Mouse (Mus musculus) gonadal fat pad, adult 2 months (tissue): ENCODE measurements around the gene Rnf157. TPM values are rescaled to one million over a fixed set of nuclear protein-coding genes. Genes with fewer than 3 reads are reported as not detected.
A peak's percentile ranks its signal among the peaks of the same experiment; 100 is the strongest.

Experiments
- DNase-seq: peaks from one replicate; pipeline ENCODE4 v3.0.0-alpha.2; 2012; ENCODE audit warnings: low read depth
- polyA plus RNA-seq: library from polyadenylated mRNA; depleted of rRNA; stranded (reverse); fragments of >200 nt; gene quantifications from 2 replicates; pipeline ENCODE4 v1.2.3, GENCODE M21; 2012

Rnf157 gene
- polyA plus RNA-seq, 1 experiment: 12.5 TPM

DNA sequence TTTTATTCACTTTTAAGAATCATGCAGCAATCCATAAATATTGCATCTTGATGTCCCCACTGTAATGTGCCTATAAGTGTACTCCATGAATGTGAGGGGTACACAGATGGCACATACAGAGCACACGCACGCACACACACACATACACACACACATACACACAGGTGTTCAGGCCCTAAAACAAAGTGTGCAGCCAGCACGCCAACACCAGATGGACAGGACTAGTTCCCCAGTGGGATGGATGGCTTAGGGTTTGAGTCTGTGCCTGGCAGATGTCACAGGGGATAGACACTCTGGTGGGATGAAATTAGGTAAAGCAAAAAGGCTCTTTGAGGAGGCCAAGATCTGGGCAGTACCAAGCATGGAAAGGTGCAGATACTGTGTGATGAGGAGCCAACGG, 76.4 kb downstream of the Rnf157 start:
- no peak for DNase-seq

DNA sequence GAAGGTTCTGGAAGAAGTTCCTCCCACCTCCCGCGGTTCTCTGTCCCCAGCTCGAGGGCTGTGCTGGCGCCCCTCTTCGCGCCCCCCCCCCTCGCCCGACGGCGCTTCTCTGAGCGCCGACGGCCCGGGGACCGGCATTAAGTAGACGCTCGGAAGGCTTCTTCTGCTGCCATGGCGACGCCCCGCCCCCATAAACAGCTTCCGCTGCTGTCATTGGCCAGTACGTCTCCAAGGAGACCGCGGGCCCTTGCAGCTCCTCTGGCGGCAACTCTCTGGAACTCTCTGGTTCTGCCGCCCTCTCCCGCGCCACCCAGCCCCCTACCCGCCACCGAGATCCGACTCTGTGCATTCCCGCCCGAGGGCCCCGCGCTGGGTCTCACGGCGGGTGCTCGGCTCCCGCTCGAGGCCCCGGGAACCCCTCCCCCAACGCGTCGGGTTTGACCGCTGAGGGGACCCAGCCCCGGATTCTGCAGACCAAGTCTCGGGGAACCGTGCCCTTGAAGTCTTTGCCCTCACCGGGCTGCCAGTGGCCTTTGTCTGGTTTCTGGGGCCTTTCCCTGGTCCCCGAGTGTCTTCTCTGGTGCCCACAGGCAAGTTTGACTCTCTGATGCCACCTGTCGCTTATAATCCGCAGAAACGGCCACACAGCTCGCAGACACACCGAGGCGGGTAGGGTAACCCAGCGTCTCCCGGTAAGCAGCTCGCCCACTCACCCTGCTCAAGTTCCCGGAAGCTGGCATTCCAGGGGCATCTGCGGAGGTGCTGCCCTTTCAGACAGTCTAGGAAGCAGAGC, 77.4 kb downstream of the Rnf157 start, which contains the start of gene Foxj1:
Gene Foxj1 (minus strand): TSS at position 156 of the 793 bp plus-strand sequence.
- no peak for DNase-seq

DNA sequence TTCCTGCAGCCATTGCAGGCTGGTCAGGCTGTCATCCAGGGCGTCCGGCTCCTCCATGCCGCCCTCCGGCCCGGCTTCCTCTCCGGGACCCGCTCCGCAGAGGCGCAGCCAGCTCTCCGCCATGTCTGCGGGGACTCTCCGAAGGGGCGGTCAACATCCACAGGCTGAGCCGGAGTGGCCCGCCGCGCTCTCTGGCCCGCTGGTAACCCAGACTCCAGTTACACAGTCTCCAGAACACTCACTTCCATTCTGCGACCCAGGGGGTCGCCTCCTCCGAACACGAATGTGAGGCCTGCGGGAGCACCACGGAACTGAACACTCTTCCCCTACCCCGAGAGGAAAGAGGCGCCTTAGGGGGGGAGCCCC, 78.4 kb downstream of the Rnf157 start:
- no peak for DNase-seq

DNA sequence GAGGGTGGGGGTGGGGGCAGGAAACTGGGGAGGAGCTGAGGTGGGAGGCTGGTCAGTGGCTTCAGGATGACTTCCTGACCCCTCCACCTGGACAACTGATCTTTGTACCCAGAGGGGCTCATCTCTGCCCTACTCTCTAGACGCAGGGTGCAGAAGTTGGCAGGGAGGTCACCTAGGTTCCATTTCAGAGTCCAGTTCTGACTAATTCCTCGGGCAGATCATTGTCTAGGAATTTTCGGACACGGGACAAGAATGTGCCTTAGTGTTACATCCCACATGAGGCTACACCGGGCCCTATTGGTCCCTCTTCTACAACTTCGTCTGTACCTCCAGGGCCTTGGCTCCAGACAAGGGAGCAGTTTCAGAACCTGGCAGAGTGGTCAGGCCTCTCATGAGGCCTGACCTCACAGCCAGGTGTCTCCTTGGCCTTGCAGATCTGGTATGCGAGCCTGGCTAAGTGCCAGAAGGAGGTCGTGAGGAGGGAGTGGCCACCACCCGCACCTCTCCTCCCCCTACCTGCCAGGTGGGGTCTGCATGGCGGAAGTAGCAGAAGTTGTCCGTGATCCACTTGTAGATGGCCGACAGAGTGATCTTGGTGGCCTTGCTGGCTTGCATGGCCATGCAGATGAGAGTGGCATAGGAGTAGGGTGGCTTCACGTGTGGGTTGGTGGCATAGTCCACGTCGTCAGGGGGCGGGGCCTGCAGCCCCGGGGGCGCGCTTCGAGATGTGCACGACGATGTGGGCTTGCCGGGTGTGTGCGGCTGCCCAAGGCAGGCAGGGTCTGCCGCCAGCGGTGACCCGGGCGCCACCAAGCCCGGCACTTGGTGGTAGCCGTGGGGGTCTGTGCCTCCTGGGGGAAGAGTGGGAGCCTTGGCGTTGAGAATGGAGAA, 79.1 kb downstream of the Rnf157 start:
- DNase-seq: no peak

DNA sequence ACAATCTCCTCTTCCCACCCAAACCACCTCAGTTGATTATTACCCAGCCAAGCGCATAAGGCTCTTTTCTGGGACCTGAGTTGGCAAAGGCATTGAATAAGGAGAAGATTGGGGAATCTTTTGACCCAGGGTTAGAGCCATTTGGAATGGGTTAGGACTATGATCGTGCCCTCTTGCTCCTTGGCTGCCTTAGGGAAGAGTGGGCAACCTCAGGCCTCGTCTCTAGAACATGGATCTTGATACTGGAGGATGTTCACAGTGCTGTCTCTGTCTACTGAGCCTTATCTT, 79.9 kb downstream of the Rnf157 start:
- no peak for DNase-seq

DNA sequence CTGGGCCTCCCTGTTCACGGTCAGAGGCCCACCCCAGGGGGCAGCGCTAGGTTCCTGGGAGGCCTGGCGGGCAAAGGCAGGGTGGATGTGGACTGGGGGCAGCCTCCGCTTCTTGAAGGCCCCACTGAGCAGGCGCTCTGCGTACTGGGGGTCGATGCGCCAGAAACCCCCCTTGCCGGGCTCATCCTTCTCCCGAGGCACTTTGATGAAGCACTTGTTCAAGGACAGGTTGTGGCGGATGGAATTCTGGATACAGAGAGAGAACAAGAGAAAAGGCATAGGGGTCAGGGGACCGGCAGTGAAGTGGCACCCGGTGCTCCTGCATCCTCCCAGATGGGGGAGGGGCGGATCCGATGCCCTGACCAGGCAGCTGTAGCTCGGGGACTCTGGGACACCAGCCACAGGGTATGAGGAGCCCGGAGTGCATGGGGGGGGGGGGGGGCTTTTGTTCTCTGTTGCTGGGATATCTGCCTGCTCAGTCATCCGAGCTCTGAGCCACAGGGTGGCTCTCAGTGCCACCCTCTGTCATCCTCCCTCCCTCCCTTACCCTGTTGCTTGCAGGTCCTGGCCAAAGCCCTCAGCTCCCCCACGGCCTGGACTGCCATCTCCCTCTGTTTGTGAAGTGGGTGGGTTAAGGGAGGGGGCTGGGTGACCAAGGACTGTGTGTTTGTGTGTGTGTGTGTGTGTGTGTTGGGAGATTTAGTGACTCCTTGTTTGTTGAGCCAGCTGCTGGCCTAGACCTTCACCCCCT, 80.4 kb downstream of the Rnf157 start:
- DNase-seq: no peak

DNA sequence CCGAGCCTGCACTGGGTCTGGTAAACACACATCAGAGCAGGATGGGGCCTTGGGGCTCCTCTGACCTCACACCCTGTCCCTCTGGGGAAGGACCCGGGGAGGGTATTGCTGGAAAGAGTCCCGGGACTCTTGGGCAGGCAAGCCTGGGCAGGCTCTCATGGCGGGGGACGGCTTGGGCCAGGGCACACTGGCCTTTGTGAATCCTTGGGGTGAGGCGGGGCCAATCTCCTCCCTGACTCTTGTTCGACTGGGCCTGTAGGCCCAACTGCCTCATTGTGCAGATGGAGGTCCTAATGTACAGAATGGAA, 82.7 kb downstream of the Rnf157 start:
- DNase-seq: no peak

DNA sequence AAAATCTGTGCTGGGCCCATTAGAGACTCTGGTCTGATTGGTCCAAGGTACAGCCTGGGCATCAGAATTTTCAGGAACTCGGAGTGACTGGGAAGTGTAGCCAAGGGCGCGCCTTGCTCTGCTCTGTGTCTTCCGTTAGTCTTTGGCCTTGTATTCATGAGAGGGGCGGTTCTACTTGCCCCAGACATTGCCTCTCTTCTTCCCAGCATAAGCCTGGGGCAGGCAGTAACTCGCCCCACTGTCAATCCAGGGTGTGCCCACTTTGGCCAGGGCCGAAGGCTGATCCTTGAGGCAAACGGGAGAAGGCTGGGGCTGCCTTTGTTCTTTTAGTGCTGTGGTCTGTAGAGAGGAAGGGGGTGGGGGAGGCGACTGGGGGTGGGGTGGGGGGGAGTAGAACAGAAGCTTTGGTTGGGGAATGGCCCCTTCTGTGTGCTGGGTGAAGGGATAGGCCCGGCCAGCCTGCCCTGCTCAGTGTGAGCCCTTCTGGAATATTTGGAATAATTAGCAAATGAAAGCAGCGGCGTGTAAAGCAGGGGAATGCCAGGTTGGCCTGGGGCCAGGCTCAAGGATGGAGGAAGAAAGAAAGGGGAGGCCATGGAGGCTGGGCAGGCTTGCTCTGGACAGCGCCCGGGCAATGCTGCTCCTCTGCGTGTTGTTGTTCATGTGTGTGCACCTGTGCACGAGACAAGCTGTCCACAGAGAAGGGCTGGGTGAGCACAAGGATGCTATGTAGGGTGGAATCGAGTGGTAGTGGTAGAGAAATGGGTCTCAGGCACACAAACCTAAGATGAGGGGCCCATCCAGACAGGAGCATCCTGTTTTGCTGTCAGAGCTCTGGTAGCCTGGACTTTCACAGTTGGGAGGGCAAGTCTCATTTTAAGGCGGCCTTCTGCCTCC, 83.3 kb downstream of the Rnf157 start:
- no peak for DNase-seq

DNA sequence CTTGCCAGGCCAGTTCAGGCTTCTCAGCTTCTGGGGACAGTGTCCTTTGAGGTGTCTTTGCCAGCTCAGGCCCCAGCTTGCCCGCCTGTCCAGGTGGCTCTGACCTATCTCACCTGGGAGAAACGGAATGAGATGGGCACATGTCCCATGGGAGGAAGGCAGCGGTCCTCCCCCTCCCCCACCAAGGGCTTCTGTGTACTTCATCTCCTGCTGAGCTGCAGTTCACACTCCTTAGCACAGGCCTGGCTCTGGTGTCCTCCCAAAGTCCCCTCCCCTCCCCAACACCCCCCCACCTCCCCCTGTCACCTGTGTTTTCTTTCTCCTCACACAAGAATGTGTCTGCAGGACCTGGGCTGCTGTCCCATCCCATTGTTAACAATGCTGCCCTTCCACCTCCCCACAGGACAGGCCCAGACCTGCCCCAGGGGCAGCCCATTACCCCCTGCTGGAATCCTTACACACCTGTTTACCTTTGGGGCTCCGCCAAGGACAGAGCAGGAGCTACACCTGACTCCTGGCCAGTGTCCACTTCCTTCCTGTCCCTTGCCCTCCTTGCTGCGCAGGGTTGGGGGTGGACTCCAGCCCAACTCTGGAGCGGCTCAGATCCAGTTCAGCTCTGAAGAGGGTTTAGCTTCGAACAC, 85.7 kb downstream of the Rnf157 start:
- DNase-seq: no peak

DNA sequence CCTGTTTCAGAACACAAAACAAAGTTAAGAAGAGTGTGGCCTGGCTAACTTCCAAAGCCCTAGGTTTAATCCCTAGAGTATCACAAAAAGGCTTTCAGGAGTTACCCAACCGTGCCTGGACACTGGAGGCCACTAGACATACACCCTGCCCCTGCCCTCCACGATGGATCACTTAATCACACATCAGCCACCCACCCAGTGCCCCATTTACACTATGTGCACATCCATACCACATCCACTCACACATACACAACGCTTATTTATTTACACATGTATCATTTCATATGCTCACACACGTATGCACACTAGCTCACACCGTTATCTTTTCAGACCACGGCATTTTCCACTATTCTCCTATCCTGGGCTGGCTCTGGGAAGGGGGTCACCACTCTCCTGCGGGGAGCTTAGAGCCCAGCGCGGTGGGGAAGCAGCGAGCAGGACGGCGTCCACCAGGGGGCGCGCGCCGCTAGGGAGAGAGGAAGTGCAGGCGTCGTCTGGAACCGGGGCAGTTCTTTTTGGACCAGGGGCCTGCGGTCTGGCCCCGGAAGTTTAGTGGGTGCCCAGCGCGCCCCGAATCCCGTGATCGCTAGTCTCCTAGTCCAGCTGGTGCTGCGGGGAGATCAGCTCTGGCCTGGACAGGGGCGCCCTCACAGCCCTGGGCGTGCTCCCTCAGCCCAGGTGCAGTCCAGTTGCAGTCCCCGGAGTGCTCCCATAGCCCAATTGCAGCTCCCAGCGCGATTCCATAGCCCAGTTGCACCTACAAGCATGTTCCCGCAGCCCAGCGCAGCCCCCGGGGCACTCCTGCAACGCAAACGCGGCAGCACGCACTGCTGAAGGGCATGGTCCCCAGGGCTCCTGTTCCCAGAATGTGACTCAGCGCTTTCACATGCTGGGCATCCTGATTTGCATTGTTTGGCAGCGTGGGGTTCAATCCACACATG, 93.8 kb downstream of the Rnf157 start:
- no peak for DNase-seq

DNA sequence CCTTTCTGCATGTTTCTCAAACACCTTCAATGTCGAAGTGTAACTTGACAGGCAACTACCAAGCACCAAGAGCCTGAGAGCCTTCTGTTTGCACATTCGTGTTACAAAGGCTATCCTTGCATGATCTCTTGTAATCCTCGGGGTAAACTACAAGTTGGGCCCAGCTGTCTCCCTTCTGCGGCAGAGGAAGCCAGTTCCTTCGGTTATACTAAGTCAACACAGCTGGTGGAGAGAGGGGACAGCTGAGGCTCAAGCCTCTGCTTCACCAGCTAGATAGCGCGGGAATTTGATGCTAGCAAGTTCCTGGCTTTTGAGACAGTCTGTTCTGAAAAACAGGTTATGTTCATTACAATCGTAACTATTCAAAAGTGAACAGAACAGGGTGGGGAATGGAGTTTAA, 100.5 kb downstream of the Rnf157 start:
- DNase-seq: no peak

DNA sequence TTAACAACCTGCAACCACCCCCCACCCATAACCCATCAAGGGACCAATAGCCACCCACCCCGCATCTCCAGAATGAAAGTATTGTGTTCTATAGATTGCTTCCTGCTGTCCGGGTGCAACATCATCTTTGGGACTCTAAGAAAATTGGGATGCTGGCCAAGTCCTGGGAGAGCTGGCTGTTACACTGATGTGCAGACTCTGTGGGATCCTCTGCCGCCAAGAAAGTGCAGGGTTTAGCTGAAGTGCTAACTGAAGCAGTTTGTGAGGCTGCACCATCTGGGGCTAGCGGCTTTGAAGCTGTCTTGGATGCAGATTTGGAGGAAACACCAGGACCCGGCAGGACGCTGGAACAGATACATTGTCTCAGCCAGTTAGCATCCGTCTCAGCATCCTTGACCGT, 101.7 kb downstream of the Rnf157 start:
- DNase-seq: no peak

DNA sequence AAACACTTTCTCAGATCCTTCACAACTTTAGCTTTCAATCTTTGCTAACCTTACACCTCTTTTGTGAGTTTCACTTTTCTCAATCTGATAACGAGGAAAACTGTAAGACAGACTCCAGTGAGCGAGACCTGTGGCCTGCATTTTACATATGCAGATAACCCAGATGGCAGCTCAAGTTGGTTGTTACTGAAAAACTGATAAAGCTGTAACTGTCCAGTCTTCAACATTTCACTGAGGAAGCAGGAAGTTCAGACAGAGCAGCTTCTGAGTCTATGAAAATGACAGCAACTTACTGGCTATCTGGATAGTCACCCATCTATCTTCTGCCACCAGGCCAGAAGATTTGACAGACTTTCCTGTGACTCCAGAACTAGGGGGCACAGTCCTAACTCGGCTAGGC, 103.2 kb downstream of the Rnf157 start:
- DNase-seq: no peak

DNA sequence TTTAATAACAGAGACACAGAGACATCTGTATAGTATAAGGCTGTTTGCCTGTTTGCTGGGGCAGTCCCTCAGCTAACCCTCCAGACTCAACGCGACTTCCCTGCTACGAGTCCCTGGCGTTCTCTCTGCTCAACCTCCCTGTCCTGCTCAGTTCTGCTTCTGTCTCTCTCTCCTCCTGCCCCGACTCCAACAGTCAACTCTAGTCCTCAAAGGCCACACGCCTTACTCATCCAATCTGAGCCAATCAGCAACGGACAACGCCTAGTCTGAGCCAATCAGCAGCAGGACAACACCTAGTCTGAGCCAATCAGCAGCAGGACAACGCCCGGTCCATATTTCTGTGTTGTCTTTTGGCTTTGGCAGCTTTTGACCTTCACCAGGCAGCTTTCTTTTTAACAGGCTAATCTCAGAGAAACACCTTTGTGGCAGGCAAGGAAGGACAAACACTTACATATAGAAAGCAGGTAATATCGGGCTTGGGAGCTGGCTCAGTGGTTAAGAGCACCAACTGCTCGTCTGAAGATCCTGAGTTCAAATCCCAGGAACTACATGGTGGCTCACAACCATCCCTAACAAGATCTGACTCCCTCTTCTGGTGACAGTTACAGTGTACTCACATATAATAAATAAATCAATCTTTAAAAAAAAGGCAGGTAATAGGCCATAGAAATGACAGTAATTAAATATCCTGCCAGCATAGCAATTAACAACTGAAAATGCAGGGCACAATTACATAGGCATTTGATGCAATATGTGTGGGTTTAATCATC, 104.9 kb downstream of the Rnf157 start:
- no peak for DNase-seq

DNA sequence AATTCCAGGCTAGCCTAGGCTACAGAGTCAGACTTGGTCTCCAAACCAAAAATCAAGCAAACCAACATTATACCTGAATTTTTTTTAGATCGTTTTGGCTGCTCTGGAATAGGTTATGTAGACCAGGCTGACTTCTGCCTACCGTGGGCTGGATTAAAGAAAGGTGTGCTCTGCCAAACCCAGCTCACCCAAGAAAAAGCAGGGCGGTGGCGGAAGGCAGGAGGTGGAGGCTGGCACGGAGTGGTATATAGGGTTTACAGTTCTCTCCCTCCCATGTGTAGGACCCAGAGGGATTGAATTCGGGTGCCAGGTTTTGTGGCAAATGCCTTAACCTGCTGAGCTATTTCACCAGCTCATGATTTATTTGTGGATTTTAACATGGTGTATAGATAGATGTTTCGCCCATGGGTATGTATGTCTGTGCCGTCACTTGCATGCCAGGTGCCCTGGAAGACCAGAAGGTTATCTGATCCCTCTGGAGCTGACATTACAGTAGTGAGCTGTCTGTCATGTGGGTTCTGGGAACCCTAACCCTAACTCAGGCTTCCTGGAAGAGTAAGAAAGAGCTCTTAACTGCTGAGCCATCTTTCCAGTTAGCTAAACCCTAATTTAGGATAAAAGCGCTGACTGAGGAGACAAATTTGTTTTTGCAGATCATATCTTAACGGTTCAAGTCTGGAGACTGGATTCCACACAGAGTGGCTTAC, 105.7 kb downstream of the Rnf157 start, which contains the start of gene Exoc7:
Gene Exoc7 (minus strand): TSS at position 215 of the 707 bp plus-strand sequence.
- peak; percentile 49 for DNase-seq

DNA sequence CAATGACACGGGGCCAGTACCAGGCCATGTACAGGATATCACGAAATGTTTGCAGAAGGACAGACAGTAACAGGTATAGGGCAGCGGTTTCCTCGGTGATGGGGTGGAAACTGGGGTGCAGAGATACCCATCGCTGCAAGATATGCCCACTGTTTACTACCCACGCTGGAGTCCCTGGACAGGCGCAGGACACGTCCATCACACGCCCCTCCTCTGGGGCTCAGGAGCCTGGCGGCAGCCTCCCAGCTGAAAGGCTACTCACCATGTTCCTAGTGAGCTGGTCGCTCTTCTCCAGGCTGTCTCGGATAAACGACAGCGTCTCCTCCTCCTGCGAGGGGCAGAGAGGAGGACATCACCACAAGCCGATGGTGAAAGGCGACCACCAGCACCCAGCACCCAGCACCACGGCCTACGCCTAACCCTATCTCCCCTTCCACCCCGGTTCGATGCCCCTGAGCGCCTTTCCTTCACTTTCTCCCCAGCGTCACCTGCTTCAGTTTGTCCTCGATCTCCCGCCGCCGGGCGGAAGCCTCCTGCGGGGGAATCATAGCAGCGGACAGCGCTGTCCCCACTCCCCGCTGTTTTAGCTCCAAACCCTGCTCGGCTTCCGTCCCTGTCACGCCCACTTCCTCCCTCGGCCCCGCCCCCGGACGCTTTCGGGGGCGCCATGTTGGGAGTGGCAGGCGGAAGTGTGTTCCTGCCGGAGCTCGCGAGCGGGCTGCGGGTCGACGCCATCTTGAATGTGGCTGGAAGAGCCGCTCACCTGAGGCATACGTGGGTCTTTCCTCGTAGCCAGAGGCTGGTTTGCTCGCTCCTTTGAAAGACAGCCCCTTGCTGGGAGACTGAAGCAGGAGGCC, 106.5 kb downstream of the Rnf157 start:
- DNase-seq: peak; percentile 47

DNA sequence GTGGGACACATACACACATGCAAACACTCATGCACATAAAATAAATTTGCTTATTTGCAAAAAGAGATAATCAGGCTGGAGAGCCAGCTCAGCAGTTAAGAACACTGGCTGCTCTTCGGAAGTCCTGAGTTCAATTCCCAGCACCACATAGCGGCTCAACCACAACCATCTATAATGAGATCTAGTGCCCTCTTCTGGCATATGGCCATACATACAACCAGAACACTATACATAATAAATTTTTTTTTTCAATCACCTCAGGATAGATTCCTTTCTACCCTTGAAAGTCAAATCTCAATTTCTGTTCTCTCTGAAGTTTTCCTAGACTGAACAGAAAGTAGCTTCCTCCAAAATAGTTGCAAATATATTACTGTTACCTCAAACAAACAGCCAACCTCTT, 107.4 kb downstream of the Rnf157 start:
- DNase-seq: no peak

DNA sequence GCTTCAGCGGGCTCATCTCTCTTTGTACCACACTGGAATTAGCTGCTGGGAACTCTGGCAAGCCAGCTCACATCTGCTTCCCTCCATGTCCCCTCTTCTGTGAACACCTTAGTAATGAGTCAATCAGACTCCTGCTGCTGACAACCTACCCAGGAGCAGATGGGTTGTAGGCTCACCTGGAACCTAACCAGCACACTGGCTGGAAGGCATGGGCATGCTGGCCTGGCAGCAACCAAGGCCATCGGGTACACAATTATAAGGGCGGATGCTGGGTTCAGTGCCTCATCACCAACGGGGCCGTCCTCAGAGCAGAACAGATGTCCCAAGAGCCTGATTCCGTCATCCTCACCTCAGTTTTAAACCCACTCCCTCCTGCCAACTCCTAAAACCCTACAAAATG, 114.2 kb downstream of the Rnf157 start:
- no peak for DNase-seq
